Mouse (Mus musculus) myocyte (in vitro differentiated cells): ENCODE results near the gene Cd164. TPM values are rescaled to one million over a fixed set of nuclear protein-coding genes. Genes with fewer than 3 reads are reported as not detected.

Source experiments
- H3K27me3 ChIP-seq: one replicate; pipeline ENCODE4 v1.6.1; 2011; ENCODE audit not compliant: control insufficient read depth, insufficient read depth, insufficient read length
- H3K36me3 ChIP-seq: one replicate; pipeline ENCODE4 v1.6.1; 2011; ENCODE audit not compliant: control insufficient read depth, insufficient read depth
- H3K4me2 ChIP-seq: one replicate; pipeline ENCODE4 v1.6.1; 2011; ENCODE audit warnings: low read depth, control low read depth
- H3K4me3 ChIP-seq: one replicate; pipeline ENCODE4 v1.5.1; 2011; ENCODE audit warnings: mild to moderate bottlenecking, control low read depth, moderate library complexity
- H3K79me2 ChIP-seq: one replicate; pipeline ENCODE4 v1.6.1; 2011; ENCODE audit not compliant: control insufficient read depth, insufficient read depth
- H3ac ChIP-seq: one replicate; pipeline ENCODE4 v1.6.1; 2011; ENCODE audit not compliant: control insufficient read depth, insufficient read length
- CEBPB ChIP-seq: IDR thresholded peaks from 2 replicates; pipeline ENCODE4 v1.6.1; 2011; ENCODE audit warnings: mild to moderate bottlenecking, moderate library complexity; ENCODE audit not compliant: poor library complexity, insufficient read depth, severe bottlenecking
- E2F4 ChIP-seq: IDR thresholded peaks from one replicate; pipeline ENCODE4 v1.6.1; 2011; ENCODE audit warnings: mild to moderate bottlenecking, control low read depth, moderate library complexity; ENCODE audit not compliant: insufficient read depth
- MAX ChIP-seq: IDR thresholded peaks from one replicate; pipeline ENCODE4 v1.6.1; 2011; ENCODE audit warnings: low read depth, mild to moderate bottlenecking, control low read depth
- MYOD1 ChIP-seq, 3 experiments: IDR thresholded peaks; one replicate each; pipeline ENCODE4 v1.6.1; 2011; ENCODE audit warnings: control low read depth in 2 of 3, low read depth in 2 of 3, mild to moderate bottlenecking in 2 of 3, moderate library complexity in 1 of 3; ENCODE audit not compliant: insufficient read length in 2 of 3, control insufficient read depth in 1 of 3
- MYOG ChIP-seq, 3 experiments: IDR thresholded peaks; one replicate each; pipeline ENCODE4 v1.6.1; 2011; ENCODE audit warnings: control low read depth in 2 of 3, low read depth in 2 of 3, mild to moderate bottlenecking in 2 of 3; ENCODE audit not compliant: insufficient read length in 2 of 3, control insufficient read depth in 1 of 3, insufficient read depth in 1 of 3
- POLR2A ChIP-seq: IDR thresholded peaks from one replicate; pipeline ENCODE4 v1.6.1; 2011; ENCODE audit warnings: low read depth, mild to moderate bottlenecking, control low read depth, moderate library complexity; ENCODE audit not compliant: insufficient read length
- POLR2AphosphoS2 ChIP-seq: IDR thresholded peaks from one replicate; pipeline ENCODE4 v1.6.1; 2011; ENCODE audit warnings: low read depth, control low read depth; ENCODE audit not compliant: insufficient read length
- REST ChIP-seq: IDR thresholded peaks from one replicate; pipeline ENCODE4 v1.6.1; 2011; ENCODE audit warnings: mild to moderate bottlenecking, control low read depth, moderate library complexity; ENCODE audit not compliant: insufficient read depth, insufficient read length
- SRF ChIP-seq: IDR thresholded peaks from one replicate; pipeline ENCODE4 v1.6.1; 2011; ENCODE audit warnings: low read depth; ENCODE audit not compliant: control insufficient read depth, insufficient read length
- TCF12 ChIP-seq: IDR thresholded peaks from one replicate; pipeline ENCODE4 v1.6.1; 2011; ENCODE audit warnings: mild to moderate bottlenecking, control low read depth; ENCODE audit not compliant: poor library complexity, insufficient read depth, severe bottlenecking
- TCF3 ChIP-seq: IDR thresholded peaks from one replicate; pipeline ENCODE4 v1.6.1; 2011; ENCODE audit warnings: low read depth, control low read depth; ENCODE audit not compliant: insufficient read length
- USF1 ChIP-seq: IDR thresholded peaks from one replicate; pipeline ENCODE4 v1.6.1; 2011; ENCODE audit warnings: low read depth, mild to moderate bottlenecking, control low read depth, moderate library complexity
- polyA plus RNA-seq: library from polyadenylated mRNA; unstranded; fragments of >200 nt; fragmentation: generic; extraction: Trizol; gene quantifications from one replicate; pipeline ENCODE4 v1.2.1, GENCODE M21; 2012; ENCODE audit warnings: missing spikeins

Cd164 gene
- polyA plus RNA-seq, 1 experiment, result 203 TPM

DNA sequence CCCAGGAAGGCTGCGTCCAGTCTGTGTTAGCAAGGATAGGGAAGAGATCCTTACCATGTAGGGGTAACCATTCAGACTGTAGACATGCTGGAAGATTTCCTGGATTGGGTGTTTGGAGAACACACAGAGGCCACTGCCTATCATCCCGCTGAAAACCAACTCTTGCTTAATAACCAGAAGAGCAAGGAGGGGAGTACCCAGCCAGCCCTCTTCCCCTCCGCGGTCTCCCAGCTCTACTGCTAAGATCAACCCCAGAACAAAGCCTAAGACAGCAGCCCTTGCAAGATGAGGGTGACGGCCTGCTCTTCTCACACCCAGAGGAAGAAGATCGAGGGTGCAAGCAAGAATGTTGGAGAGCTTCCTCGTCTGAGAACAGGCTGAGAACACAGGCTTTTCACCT, 30.3 kb upstream of the Cd164 start:
- Histone ChIP-seq H3K27me3 (no peaks in the 10 kb centered on the region), H3ac (no peak overlapping the region), H3K4me3 (peak overlapping the region; percentile 48), H3K79me2 (no peaks in the 10 kb centered on the region), H3K36me3 (peaks cover 8% of the 10 kb centered on the region), H3K4me2 (peak overlapping the region; percentile 99)
- no peak for TF ChIP-seq REST
- no peak for TF ChIP-seq POLR2A
- no peak for TF ChIP-seq MAX
- TF ChIP-seq TCF12, result no peak
- TF ChIP-seq SRF, result no peak
- no peak for TF ChIP-seq CEBPB
- TF ChIP-seq USF1, result no peak
- no peak for TF ChIP-seq MYOD1 (IDR thresholded peaks at IDR 0.05; ENCODE audit: control insufficient read depth in 1 of 3, insufficient read length in 2 of 3, low read depth in 2 of 3)
- no peak for TF ChIP-seq POLR2AphosphoS2
- no peak for TF ChIP-seq TCF3
- no peak for TF ChIP-seq MYOG (IDR thresholded peaks at IDR 0.05; ENCODE audit: control insufficient read depth in 1 of 3, insufficient read depth in 1 of 3, insufficient read length in 2 of 3, low read depth in 2 of 3)
- TF ChIP-seq E2F4, result no peak

DNA sequence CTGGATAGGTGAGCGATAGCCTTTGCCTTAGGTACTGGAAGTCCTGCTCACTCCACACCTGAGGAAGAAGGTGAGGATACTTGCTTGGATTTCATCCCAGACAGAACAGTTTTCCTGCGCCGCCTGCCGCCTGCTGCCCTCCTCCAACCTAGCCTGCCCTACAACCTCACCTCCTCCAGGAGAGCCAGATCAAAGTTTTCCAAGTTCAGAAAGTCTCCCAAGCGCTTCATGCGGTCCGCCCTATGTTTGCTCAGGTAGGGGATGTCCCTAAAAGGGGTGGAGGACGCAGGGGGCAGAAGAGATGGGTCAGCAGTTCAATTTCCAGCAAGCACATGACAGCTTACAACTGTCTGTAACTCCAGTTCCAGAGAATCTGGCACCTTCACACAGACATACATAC, 29.9 kb upstream of the Cd164 start:
- TF ChIP-seq TCF3 (no peak), POLR2A (no peak), REST (no peak), MYOG (IDR thresholded peaks at IDR 0.05; ENCODE audit: control insufficient read depth in 1 of 3, insufficient read depth in 1 of 3, insufficient read length in 2 of 3, low read depth in 2 of 3) (no peak), MYOD1 (IDR thresholded peaks at IDR 0.05; ENCODE audit: control insufficient read depth in 1 of 3, insufficient read length in 2 of 3, low read depth in 2 of 3) (no peak), TCF12 (no peak), SRF (no peak), E2F4 (no peak), MAX (no peak), CEBPB (no peak), USF1 (no peak), POLR2AphosphoS2 (no peak)
- H3K4me2 ChIP-seq, result peak overlapping the region; percentile 99
- H3K36me3 ChIP-seq, result peaks cover 8% of the 10 kb centered on the region
- H3ac ChIP-seq, result peak overlapping the region; percentile 44
- no peaks in the 10 kb centered on the region for H3K27me3 ChIP-seq
- no peaks in the 10 kb centered on the region for H3K79me2 ChIP-seq
- H3K4me3 ChIP-seq, result peak overlapping the region; percentile 48

DNA sequence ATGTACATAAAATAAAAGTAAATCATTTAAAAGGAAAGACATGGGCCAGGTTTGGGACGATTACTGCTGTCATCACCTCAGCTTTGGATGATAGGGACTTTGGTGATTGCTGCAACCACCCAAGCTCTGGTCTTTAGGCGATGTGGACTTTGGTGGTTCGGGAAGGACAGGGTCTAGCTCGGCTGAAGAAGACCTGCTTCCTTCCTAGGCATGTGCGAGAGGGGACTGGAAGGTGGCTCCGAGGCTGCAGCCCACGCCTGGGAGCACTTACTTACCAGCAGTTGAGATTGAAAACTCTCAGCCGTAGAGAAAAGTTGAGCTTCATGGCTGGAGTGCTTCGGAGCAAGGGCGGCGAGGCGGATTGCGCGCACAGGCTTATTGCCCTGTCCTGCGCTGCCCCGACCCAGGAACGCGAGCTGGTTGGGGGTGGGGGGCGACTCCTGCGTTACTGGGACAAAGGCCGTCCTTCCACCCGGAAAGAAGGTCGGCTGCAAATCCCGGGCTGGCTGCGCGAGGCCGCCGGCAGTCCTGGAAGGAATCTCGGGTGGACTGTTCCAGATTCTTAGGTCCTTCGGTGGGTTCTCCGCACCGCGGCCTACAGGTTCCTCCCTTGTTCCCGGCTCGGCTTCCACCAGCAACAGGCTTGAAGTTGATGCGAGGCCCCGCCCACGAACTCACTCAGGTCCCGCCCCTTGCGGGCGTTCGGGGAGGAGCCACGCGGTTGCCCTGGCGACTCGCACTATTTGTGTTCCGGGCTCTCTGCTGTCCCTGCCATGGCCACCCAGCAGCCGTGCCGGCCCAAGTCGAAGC, 29.3 kb upstream of the Cd164 start, which contains the start of the genes Smpd2 and Ppil6:
Smpd2 (minus strand) TSS at position 662 of the 810 bp plus-strand sequence.
Ppil6 (plus strand) TSS at position 732 of the 810 bp plus-strand sequence.
- H3K27me3 ChIP-seq, result no peaks in the 10 kb centered on the region
- peak within 1 kb of the TSS; percentile 99 for H3K4me2 ChIP-seq
- peak within 1 kb of the TSS; percentile 48 for H3K4me3 ChIP-seq
- H3ac ChIP-seq, result peak within 1 kb of the TSS; percentile 44
- H3K36me3 ChIP-seq, result peaks cover 8% of the 10 kb centered on the region
- no peaks in the 10 kb centered on the region for H3K79me2 ChIP-seq
- TF ChIP-seq MYOD1 (IDR thresholded peaks at IDR 0.05; ENCODE audit: control insufficient read depth in 1 of 3, insufficient read length in 2 of 3, low read depth in 2 of 3), result no peak
- TF ChIP-seq POLR2A, result peak; percentile 71
- peak; percentile 63 for TF ChIP-seq POLR2AphosphoS2

DNA sequence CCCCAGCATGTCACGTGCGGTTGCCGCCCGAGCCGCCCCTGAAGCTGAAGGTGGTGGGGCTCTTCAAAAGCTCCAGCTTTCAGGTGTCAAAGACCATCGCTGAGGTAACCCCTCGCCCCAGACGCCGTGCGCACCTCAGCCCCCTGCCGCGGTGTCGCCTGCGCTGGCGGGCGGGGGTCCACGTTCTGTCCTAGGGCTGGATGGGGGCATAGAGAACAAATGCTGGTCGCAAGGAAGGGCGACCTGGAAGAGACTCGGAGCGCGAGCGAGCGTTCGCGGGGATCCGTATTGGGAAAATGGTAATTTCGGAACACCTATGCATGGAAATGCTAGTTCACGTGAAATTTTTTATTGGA, 28.7 kb upstream of the Cd164 start:
- H3K27me3 ChIP-seq, result no peaks in the 10 kb centered on the region
- peak overlapping the region; percentile 48 for H3K4me3 ChIP-seq
- peaks cover 7% of the 10 kb centered on the region for H3K36me3 ChIP-seq
- TF ChIP-seq USF1 (peak; percentile 1), CEBPB (no peak)
- peak overlapping the region; percentile 44 for H3ac ChIP-seq
- no peaks in the 10 kb centered on the region for H3K79me2 ChIP-seq
- peak overlapping the region; percentile 99 for H3K4me2 ChIP-seq

DNA sequence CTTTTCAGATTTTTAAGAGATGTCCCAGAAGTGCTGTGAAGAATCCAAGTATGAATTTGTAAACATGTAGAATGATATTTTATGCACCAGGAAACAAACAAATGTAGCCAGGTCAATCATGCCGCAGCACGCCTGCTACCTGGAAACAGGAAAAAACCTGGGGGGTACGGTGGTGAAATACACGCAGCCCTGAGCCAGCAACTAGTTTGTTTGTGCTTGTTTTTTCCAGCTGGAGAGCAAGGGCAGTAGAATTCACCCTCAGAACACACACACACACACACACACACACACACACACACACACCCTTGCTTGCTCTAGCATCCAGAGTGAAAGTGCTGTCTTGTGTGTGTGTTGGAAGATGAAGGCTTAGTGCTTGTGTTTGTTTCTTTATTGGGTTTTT, 28.1 kb upstream of the Cd164 start:
- Histone ChIP-seq H3ac (no peak overlapping the region), H3K4me3 (peak overlapping the region; percentile 48), H3K4me2 (peak overlapping the region; percentile 99), H3K36me3 (peaks cover 1% of the 10 kb centered on the region), H3K79me2 (no peaks in the 10 kb centered on the region), H3K27me3 (no peaks in the 10 kb centered on the region)
- TF ChIP-seq POLR2AphosphoS2 (no peak), TCF12 (no peak), E2F4 (no peak), CEBPB (no peak), SRF (no peak), TCF3 (no peak), MYOG (IDR thresholded peaks at IDR 0.05; ENCODE audit: control insufficient read depth in 1 of 3, insufficient read depth in 1 of 3, insufficient read length in 2 of 3, low read depth in 2 of 3) (no peak), POLR2A (no peak), MAX (no peak), REST (no peak), USF1 (no peak), MYOD1 (IDR thresholded peaks at IDR 0.05; ENCODE audit: control insufficient read depth in 1 of 3, insufficient read length in 2 of 3, low read depth in 2 of 3) (no peak)
